10 mouse cellular contexts compared by ENCODE assay signal in genomic region chr8:126368349-126369054, GRCm38 (mm10). TPM values are rescaled to one million over a fixed set of nuclear protein-coding genes. Genes with fewer than 3 reads are reported as not detected.
DNase-seq lines count a peak whose midpoint lies in the region.
"Had no signal": no experiment of that assay in that cellular context is flagged by ENCODE, and none has a peak within 500 bp of the region (broad histone marks: within the 10 kb centered on the region; RNA-seq: fewer than 3 reads in every experiment).

No protein-coding gene starts in this region.

- intact Hi-C loops in gastrocnemius, postnatal 36 days (cut with DNase I), result no loop called here
- intact Hi-C loops in left cerebral cortex, postnatal 36 days (cut with DNase I), result no loop called here
- intact Hi-C loops in left cerebral cortex, postnatal 10 days (cut with DNase I), result no loop called here

- DNase-seq in right cerebral cortex, postnatal 14 days, result peak; percentile 20
- no peak for DNase-seq in right cerebral cortex, adult 2 months (ENCODE audit: low spot score in 2 of 2)
- DNase-seq in cerebellum, adult 9-11 months, result peak; percentile 90
- peak; percentile 40 to 69 for DNase-seq in layer of hippocampus, adult 8-10 months (ENCODE audit: low spot score in 2 of 2)
- DNase-seq in gastrocnemius, postnatal 36 days, result no peak
- no peak for DNase-seq in left cerebral cortex, postnatal 36 days (ENCODE audit: low spot score in 2 of 2)
- DNase-seq in left cerebral cortex, postnatal 10 days (ENCODE audit: extremely low spot score in 1 of 2, low spot score in 2 of 2), result no peak
- DNase-seq: adrenal gland, postnatal 10 days; lung, postnatal 36 days; right cerebral cortex, postnatal 25 days had no signal

RNA-seq across cellular contexts. Expression of gene Coa6, which starts 53.8 kb away (rescaled TPM):
- 10 to 100 TPM; 19.2 to 23.9 (median 22.2) TPM for total RNA-seq in layer of hippocampus, adult 8-10 months (2022)
- total RNA-seq in gastrocnemius, postnatal 36 days (2021), result 10 to 100 TPM; 18.3 to 20.9 TPM
- 10 to 100 TPM; 25.9 to 26.0 TPM for total RNA-seq in left cerebral cortex, postnatal 36 days (2021)
- total RNA-seq in left cerebral cortex, postnatal 10 days (2021), result 10 to 100 TPM; 21.9 to 27.1 TPM

Comparison
In these comparisons a context has a peak if more than half of its experiments do, and no peak if none do; other contexts are left out.
1. DNase-seq: peak in right cerebral cortex, postnatal 14 days (single experiment), cerebellum, adult 9-11 months (single experiment) and layer of hippocampus, adult 8-10 months (2 of 2); none in right cerebral cortex, adult 2 months (0 of 2), gastrocnemius, postnatal 36 days (0 of 2), left cerebral cortex, postnatal 36 days (0 of 2) and left cerebral cortex, postnatal 10 days (0 of 2).